Comparison of ENCODE assay signal across 8 mouse cellular contexts in the genomic region with DNA sequence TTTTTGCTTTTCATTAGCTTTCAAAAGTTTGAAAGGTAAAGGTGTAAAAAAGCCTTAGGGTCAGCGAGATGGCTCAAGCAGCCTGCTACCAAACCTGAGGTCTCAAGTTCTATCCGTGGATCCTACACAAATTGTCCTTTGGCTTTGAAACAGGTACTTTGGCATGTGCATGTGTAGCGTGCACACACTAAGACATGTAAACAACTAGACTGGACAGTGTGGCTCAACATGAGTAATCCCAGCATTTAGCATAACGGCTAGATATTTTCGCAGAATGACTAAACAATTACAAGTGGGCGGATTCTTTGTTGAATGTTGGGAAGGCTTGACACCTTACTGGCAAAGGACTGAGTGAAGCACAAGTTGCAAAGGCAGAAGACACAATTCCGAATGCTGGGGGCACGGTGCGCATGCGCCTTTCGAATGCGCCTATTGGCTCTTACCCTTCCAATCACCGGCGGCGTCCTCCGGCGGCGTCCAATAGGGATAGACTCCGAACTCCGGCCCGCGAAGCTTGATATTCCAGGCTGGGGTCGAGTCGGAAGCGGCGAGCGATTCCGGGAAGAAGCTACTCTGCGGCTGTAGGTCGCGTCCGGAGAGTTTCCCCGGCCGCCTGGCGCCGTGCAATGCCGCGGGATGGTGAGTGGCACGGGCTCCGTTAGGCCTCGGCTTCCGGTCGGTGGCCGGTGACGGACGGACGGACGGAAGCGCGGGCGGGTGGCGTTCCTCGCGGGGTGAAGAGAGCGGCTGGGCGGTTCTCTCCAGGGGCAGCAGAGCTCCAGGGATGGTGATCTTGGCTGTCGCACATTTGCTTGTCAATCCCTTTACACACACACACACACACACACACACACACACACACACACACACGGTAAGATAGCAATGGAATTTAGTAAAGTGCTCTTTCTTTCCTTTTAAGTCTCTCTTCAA. TPM values are rescaled to one million over a fixed set of nuclear protein-coding genes. Genes with fewer than 3 reads are reported as not detected.
DNase-seq lines count a peak whose midpoint lies in the region; ATAC-seq and TF ChIP-seq lines count a peak whose summit lies in the region.

Gene Mtfr2 (plus strand): TSS at position 486 of the 930 bp plus-strand sequence.

- peak; percentile 89 for ATAC-seq in Patski
- ATAC-seq in hindbrain, embryonic 13.5 days (ENCODE audit: low FRiP score), result peak; percentile 96

- no peak within 1 kb of the TSS for H3K27ac ChIP-seq in hindbrain, embryonic 13.5 days

- peak; percentile 64 for DNase-seq in Patski (ENCODE audit: low read depth, low spot score)
- DNase-seq in cerebellum, postnatal 14 days, result peak; percentile 96
- DNase-seq in frontal cortex, postnatal 14 days (ENCODE audit: low spot score in 2 of 2), result peak; percentile 88 to 96
- peak; percentile 84 to 92 for DNase-seq in layer of hippocampus, postnatal 25 days (ENCODE audit: extremely low spot score in 1 of 2, low spot score in 1 of 2)
- peak; percentile 93 for DNase-seq in lung, postnatal 25 days (ENCODE audit: low spot score)
- DNase-seq in retina, embryonic 14.5 days (ENCODE audit: low spot score), result peak; percentile 98
- peak; percentile 96 for DNase-seq in thymus, postnatal 4 days

- H3K4me3 ChIP-seq in hindbrain, embryonic 13.5 days, result peak within 1 kb of the TSS; percentile 51

- CTCF ChIA-PET in Patski (lab: Charles Lee), result interaction anchor here (0.7 to 1.4 kb wide), 5 partner anchors 11 to 583 kb away, joined by 3 to 5 read pairs (median 3); no protein-coding TSS in a partner anchor

- TF ChIP-seq CTCF in Patski (IDR thresholded peaks at IDR 0.05), result no peak

- POLR2A ChIA-PET in Patski (lab: Charles Lee), result no interaction called here

- peak within 1 kb of the TSS; percentile 94 for H3K4me2 ChIP-seq in hindbrain, embryonic 13.5 days

- H3K9ac ChIP-seq in hindbrain, embryonic 13.5 days, result peak within 1 kb of the TSS; percentile 46; the same call in 1 of the 2 replicates

- H3K4me1 ChIP-seq in hindbrain, embryonic 13.5 days (replicated peaks), result peaks cover 11% of the 10 kb centered on the region

- WGBS in hindbrain, embryonic 13.5 days, result 2% methylated on average over 58 of the region's 58 CpGs

- H3K36me3 ChIP-seq in hindbrain, embryonic 13.5 days, result peaks cover 33% of the 10 kb centered on the region

- in situ Hi-C loops in Patski (cut with MboI; ENCODE audit: low pct_unique_long_range_greater_than_20kb), result no loop called here

- H3K9me3 ChIP-seq in hindbrain, embryonic 13.5 days, result no peaks in the 10 kb centered on the region

- no peaks in the 10 kb centered on the region for H3K27me3 ChIP-seq in Patski
- H3K27me3 ChIP-seq in hindbrain, embryonic 13.5 days, result no peaks in the 10 kb centered on the region

RNA-seq across cellular contexts. Expression of gene Mtfr2, which starts in this region (rescaled TPM):
- 6.1 TPM for polyA plus RNA-seq in Patski (2021)
- polyA plus RNA-seq in hindbrain, embryonic 13.5 days (2015; fragmentation: Nextera tagmentation; extraction: Ambion mirVana), result 0.36 and 1.4 TPM in 2 replicates
- total RNA-seq in layer of hippocampus, postnatal 25 days (2021), result under 1 TPM; 0.44 to 0.70 TPM

Comparison
In these comparisons a context has a peak if more than half of its experiments do, and no peak if none do; other contexts are left out.
1. Peak in DNase-seq in layer of hippocampus, postnatal 25 days; RNA of the gene not detected or under 1 TPM.